Mouse (Mus musculus) CH12.LX (cell line): ENCODE measurements around the gene Slc38a3. TPM values are rescaled to one million over a fixed set of nuclear protein-coding genes. Genes with fewer than 3 reads are reported as not detected.

Source experiments
- DNase-seq: peaks from one replicate; pipeline ENCODE4 v3.0.0-alpha.2; 2013; ENCODE audit errors: extremely low read depth
- H3K27ac ChIP-seq: 2 replicates; pipeline ENCODE4 v1.5.1; 2012; ENCODE audit warnings: low read depth, mild to moderate bottlenecking, control low read depth, moderate library complexity; ENCODE audit not compliant: insufficient read depth
- H3K27me3 ChIP-seq: replicated peaks from 2 replicates; pipeline ENCODE3; 2012; ENCODE audit warnings: inconsistent platforms
- H3K36me3 ChIP-seq, 2 experiments: replicated peaks in 1 of 2; 2 replicates each; pipeline versions ENCODE3 to v1.6.1; 2012; ENCODE audit warnings: inconsistent platforms in 1 of 2, low read length in 1 of 2, mild to moderate bottlenecking in 1 of 2, mixed read lengths in 1 of 2, moderate library complexity in 1 of 2; ENCODE audit not compliant: control insufficient read depth in 1 of 2, insufficient read depth in 1 of 2
- H3K4me1 ChIP-seq, 2 experiments: 2 replicates each; pipeline ENCODE4 v1.6.1; 2012; ENCODE audit warnings: inconsistent platforms in 1 of 2, moderate library complexity in 1 of 2; ENCODE audit not compliant: insufficient read depth in 2 of 2, control insufficient read depth in 1 of 2
- H3K4me2 ChIP-seq: 2 replicates; pipeline ENCODE4 v1.6.1; 2012; ENCODE audit warnings: low read depth, mild to moderate bottlenecking, control low read depth; ENCODE audit not compliant: poor library complexity, insufficient read depth, severe bottlenecking
- H3K4me3 ChIP-seq, 3 experiments: fragments of 150-350 bp in 1 of 3; sonication (generic) in 1 of 3; replicated peaks in 1 of 3; 2 replicates each; pipeline versions ENCODE3 to v1.5.1; 2011 to 2012; ENCODE audit warnings: low read depth in 2 of 3, low read length in 2 of 3, mild to moderate bottlenecking in 2 of 3, moderate library complexity in 2 of 3, control low read depth in 1 of 3, improper control_type of control experiment in 1 of 3, inconsistent platforms in 1 of 3, mixed read lengths in 1 of 3; ENCODE audit not compliant: poor library complexity in 1 of 3
- H3K79me2 ChIP-seq: replicated peaks from 2 replicates; pipeline ENCODE4 v1.6.1; 2012; ENCODE audit warnings: mild to moderate bottlenecking, moderate library complexity; ENCODE audit not compliant: control insufficient read depth, poor library complexity, insufficient read depth, severe bottlenecking; ENCODE audit errors: extremely low read depth
- H3K9ac ChIP-seq: 2 replicates; pipeline ENCODE4 v1.6.1; 2012; ENCODE audit warnings: low read depth, mild to moderate bottlenecking, control low read depth, moderate library complexity; ENCODE audit not compliant: insufficient read depth
- H3K9me3 ChIP-seq: replicated peaks from 2 replicates; pipeline ENCODE3; 2012; ENCODE audit warnings: low read length, inconsistent platforms, mixed read lengths
- BHLHE40 ChIP-seq: IDR thresholded peaks from 2 replicates; pipeline ENCODE4 v1.6.1; 2011; ENCODE audit warnings: mild to moderate bottlenecking, low read depth, low read length, improper control_type of control experiment
- CHD1 ChIP-seq: IDR thresholded peaks from 2 replicates; pipeline ENCODE4 v1.6.1; 2012; ENCODE audit warnings: low read depth, low read length, improper control_type of control experiment, inconsistent platforms
- CHD2 ChIP-seq: IDR thresholded peaks from 2 replicates; pipeline ENCODE4 v1.6.1; 2011; ENCODE audit warnings: low read length, improper control_type of control experiment
- CTCF ChIP-seq, 2 experiments: IDR thresholded peaks in 1 of 2; conservative IDR thresholded peaks in 1 of 2; 2 replicates each; pipeline ENCODE4 v1.5.1; 2011 to 2012; ENCODE audit warnings: low read depth in 2 of 2, low read length in 2 of 2, improper control_type of control experiment in 1 of 2, inconsistent platforms in 1 of 2, mild to moderate bottlenecking in 1 of 2, moderate library complexity in 1 of 2
- ELF1 ChIP-seq: IDR thresholded peaks from 2 replicates; pipeline ENCODE4 v1.6.1; 2014; ENCODE audit warnings: low read depth, mild to moderate bottlenecking, inconsistent platforms, low read length, improper control_type of control experiment
- ETS1 ChIP-seq: conservative IDR thresholded peaks from 2 replicates; pipeline ENCODE4 v1.6.1; 2012; ENCODE audit warnings: low read depth, mild to moderate bottlenecking, inconsistent platforms, low read length, improper control_type of control experiment, moderate library complexity
- JUN ChIP-seq: IDR thresholded peaks from 2 replicates; pipeline ENCODE4 v1.6.1; 2011; ENCODE audit warnings: low read depth, mild to moderate bottlenecking, low read length, improper control_type of control experiment, moderate library complexity; ENCODE audit not compliant: insufficient read depth
- JUND ChIP-seq: conservative IDR thresholded peaks from 2 replicates; pipeline ENCODE4 v1.6.1; 2011; ENCODE audit warnings: low read depth, low read length, improper control_type of control experiment
- MAFK ChIP-seq: IDR thresholded peaks from 2 replicates; pipeline ENCODE4 v1.6.1; 2011; ENCODE audit warnings: low read length, improper control_type of control experiment; ENCODE audit not compliant: insufficient replicate concordance
- MAX ChIP-seq: IDR thresholded peaks from 2 replicates; pipeline ENCODE4 v1.6.1; 2011; ENCODE audit warnings: low read length, improper control_type of control experiment
- MAZ ChIP-seq: IDR thresholded peaks from 2 replicates; pipeline ENCODE4 v1.6.1; 2012; ENCODE audit warnings: low read depth, mild to moderate bottlenecking, inconsistent platforms, low read length, improper control_type of control experiment, moderate library complexity
- NRF1 ChIP-seq: IDR thresholded peaks from 2 replicates; pipeline ENCODE4 v1.6.1; 2014; ENCODE audit warnings: low read depth, mild to moderate bottlenecking, inconsistent platforms, low read length, improper control_type of control experiment, moderate library complexity
- PAX5 ChIP-seq: IDR thresholded peaks from 2 replicates; pipeline ENCODE4 v1.6.1; 2012; ENCODE audit warnings: low read length, inconsistent platforms, mixed read lengths
- RAD21 ChIP-seq: IDR thresholded peaks from 2 replicates; pipeline ENCODE4 v1.6.1; 2011; ENCODE audit warnings: low read depth, mild to moderate bottlenecking, low read length, improper control_type of control experiment, moderate library complexity
- SMC3 ChIP-seq: IDR thresholded peaks from 2 replicates; pipeline ENCODE4 v1.6.1; 2011; ENCODE audit warnings: low read depth, low read length, improper control_type of control experiment
- TCF12 ChIP-seq: IDR thresholded peaks from 2 replicates; pipeline ENCODE4 v1.6.1; 2014; ENCODE audit warnings: low read depth, mild to moderate bottlenecking, inconsistent platforms, low read length, improper control_type of control experiment
- UBTF ChIP-seq: IDR thresholded peaks from 2 replicates; pipeline ENCODE4 v1.6.1; 2012; ENCODE audit warnings: low read depth, mild to moderate bottlenecking, inconsistent platforms, low read length, improper control_type of control experiment, moderate library complexity
- USF1 ChIP-seq: IDR thresholded peaks from 2 replicates; pipeline ENCODE4 v1.6.1; 2014; ENCODE audit warnings: low read depth, mild to moderate bottlenecking, inconsistent platforms, low read length, improper control_type of control experiment
- ZC3H11A ChIP-seq: IDR thresholded peaks from 2 replicates; pipeline ENCODE4 v1.6.1; 2012; ENCODE audit warnings: low read depth, mild to moderate bottlenecking, inconsistent platforms, low read length, improper control_type of control experiment
- dilution Hi-C: fragments of 300-500 bp; cut with MboI; formaldehyde crosslinking; loops from 2 replicates; pipeline ENCODE4 v1.14.3; 2020; ENCODE audit warnings: low sequenced_read_pairs; ENCODE audit not compliant: extremely low pct_unique_long_range_greater_than_20kb, extremely low pct_ligation_motif_present
- in situ Hi-C: fragments of 300-500 bp; cut with MboI; formaldehyde crosslinking; loops from 3 replicates; pipeline ENCODE4 v1.14.3; 2019; ENCODE audit warnings: low sequenced_read_pairs, low pct_ligation_motif_present, low pct_unique_long_range_greater_than_20kb, mixed read lengths
- polyA plus RNA-seq: library from polyadenylated mRNA; unstranded; fragments of >175 nt; gene quantifications from 2 replicates; pipeline ENCODE4 v1.2.1, GENCODE M21; 2012; ENCODE audit warnings: low read depth; ENCODE audit not compliant: insufficient read length
- total RNA-seq, 2 experiments: library from RNA; depleted of rRNA; stranded (reverse); fragments of 300-350 nt in 1 of 2; fragments of >200 nt in 1 of 2; gene quantifications; 2 replicates each; pipeline ENCODE4 v1.2.3; 2012 to 2014

The Slc38a3 gene
- total and polyA plus RNA-seq, 3 experiments = 0.04 TPM; not detected in 2

GRCm38 (mm10) chr9:107709697-107710483 lies 40.6 kb upstream of the Slc38a3 start, which contains the start of gene Sema3f:
TSS of gene Sema3f (minus strand) at chr9:107710475.
- peak within 1 kb of the TSS; percentile 80 for H3K4me2 ChIP-seq
- no peaks in the 10 kb centered on the region for H3K36me3 ChIP-seq
- H3K27ac ChIP-seq = no peak within 1 kb of the TSS
- H3K9me3 ChIP-seq = no peaks in the 10 kb centered on the region
- dilution Hi-C loops (no loop called here), in situ Hi-C loops (no loop called here)
- H3K4me3 ChIP-seq = peak within 1 kb of the TSS in 2 of 3 experiments; percentile 28 to 54
- no peaks in the 10 kb centered on the region for H3K79me2 ChIP-seq
- no peak for TF ChIP-seq CHD2
- TF ChIP-seq TCF12 = peak; percentile 9; the same call in 1 of the 2 replicates
- no peak for TF ChIP-seq USF1
- TF ChIP-seq MAFK = no peak
- 0 out of 2 replicates have a peak, but pooled peaks have one; percentile 39 for TF ChIP-seq UBTF
- no peak; the same call in 1 of the 2 replicates for TF ChIP-seq RAD21
- TF ChIP-seq MAX = peak; percentile 65; the same call in 1 of the 2 replicates
- TF ChIP-seq ETS1 = no peak
- peak; percentile 43 for TF ChIP-seq NRF1
- no peak for TF ChIP-seq BHLHE40
- TF ChIP-seq MAZ = 0 out of 2 replicates have a peak, but pooled peaks have one; percentile 25
- TF ChIP-seq CHD1 = no peak
- no peak for TF ChIP-seq ZC3H11A
- TF ChIP-seq CTCF (conservative IDR thresholded peaks at IDR 0.05 in 1 of 2, IDR thresholded peaks at IDR 0.05 in 1 of 2; ENCODE audit: low read depth in 2 of 2, low read length in 2 of 2) = peak in 1 of 2 experiments; percentile 32; a peak in 2 of 4 replicates
- H3K9ac ChIP-seq = peak within 1 kb of the TSS; percentile 15; the same call in 1 of the 2 replicates
- H3K4me1 ChIP-seq = peaks cover 7 to 36% of the 10 kb centered on the region in 2 experiments; a peak in 3 of 4 replicates
- DNase-seq = peak; percentile 40
- peaks cover 94% of the 10 kb centered on the region for H3K27me3 ChIP-seq

GRCm38 (mm10) chr9:107709096-107709696 lies 39.9 kb upstream of the Slc38a3 start:
- Histone ChIP-seq H3K36me3 (no peaks in the 10 kb centered on the region), H3K79me2 (no peaks in the 10 kb centered on the region), H3K4me3 (peak overlapping the region in 2 of 3 experiments; percentile 28 to 54), H3K9me3 (no peaks in the 10 kb centered on the region), H3K9ac (peak overlapping the region; percentile 15; the same call in 1 of the 2 replicates), H3K4me2 (peak overlapping the region; percentile 80), H3K4me1 (peaks cover 7 to 30% of the 10 kb centered on the region in 2 experiments; a peak in 3 of 4 replicates), H3K27me3 (peaks cover 91% of the 10 kb centered on the region), H3K27ac (no peak overlapping the region)
- no peak for DNase-seq
- TF ChIP-seq CHD2 (no peak), MAFK (no peak), CHD1 (no peak), PAX5 (no peak), JUND (no peak), SMC3 (no peak), JUN (no peak), RAD21 (no peak), ELF1 (no peak), TCF12 (no peak)
- dilution Hi-C loops = no loop called here
- in situ Hi-C loops = no loop called here
